Mouse (Mus musculus) hindbrain, embryonic 13.5 days (tissue): ENCODE results near the gene Ppp1r26. TPM values are rescaled to one million over a fixed set of nuclear protein-coding genes. Genes with fewer than 3 reads are reported as not detected.

ENCODE experiments used
- polyA plus RNA-seq: library from polyadenylated mRNA; unstranded; fragments of >200 nt; fragmentation: Nextera tagmentation; extraction: Ambion mirVana; gene quantifications from 2 replicates; pipeline ENCODE4 v1.2.1, GENCODE M21; 2015

Gene Ppp1r26
- polyA plus RNA-seq, 1 experiment from 2014 or later: 11.3 TPM

Other genes starting within 250 kb of the Ppp1r26 start
- 2.4 and 3.1 TPM in 2 replicates for gene 1700007K13Rik, start 19.5 kb downstream of the Ppp1r26 start, polyA plus RNA-seq
- 51.9 and 52.6 TPM in 2 replicates for gene Mrps2, start 21.3 kb downstream of the Ppp1r26 start, polyA plus RNA-seq
- gene Gbgt1, start 50.1 kb downstream of the Ppp1r26 start, polyA plus RNA-seq: 0.52 and 1.0 TPM in 2 replicates
- gene Gm10134, start 59.3 kb downstream of the Ppp1r26 start, polyA plus RNA-seq: 2.1 and 3.6 TPM in 2 replicates
- 78.9 and 87.9 TPM in 2 replicates for gene Ralgds, start 66.3 kb downstream of the Ppp1r26 start, polyA plus RNA-seq
- 0.08 and 0.13 TPM in 2 replicates for gene Cel, start 116.6 kb downstream of the Ppp1r26 start, polyA plus RNA-seq
- 40.8 and 46.8 TPM in 2 replicates for gene Gtf3c5, start 137.0 kb downstream of the Ppp1r26 start, polyA plus RNA-seq
- 0.19 and 0.23 TPM in 2 replicates for gene Gfi1b, start 175.2 kb downstream of the Ppp1r26 start, polyA plus RNA-seq
- 33.7 and 33.9 TPM in 2 replicates for gene Tsc1, start 194.4 kb downstream of the Ppp1r26 start, polyA plus RNA-seq